In genomic region chr19:43475642-43476041, GRCm38 (mm10) we compare ENCODE assay signal across 11 mouse cellular contexts. TPM values are rescaled to one million over a fixed set of nuclear protein-coding genes. Genes with fewer than 3 reads are reported as not detected.
A peak's percentile ranks its signal among the peaks of the same experiment; 100 is the strongest.
DNase-seq lines count a peak whose midpoint lies in the region; ATAC-seq and TF ChIP-seq lines count a peak whose summit lies in the region.
"Had no signal": no experiment of that assay in that cellular context is flagged by ENCODE, and none has a peak within 500 bp of the region (broad histone marks: within the 10 kb centered on the region; RNA-seq: fewer than 3 reads in every experiment).

No protein-coding gene starts in this region.

- POLR2A ChIA-PET in Patski (lab: Charles Lee), result interaction anchor here (0.5 to 0.7 kb wide), 2 partner anchors 722 to 1173 kb away, joined by 3 to 4 read pairs; no protein-coding TSS in a partner anchor

- CTCF ChIA-PET in Patski (lab: Charles Lee), result no interaction called here

- in situ Hi-C loops in Patski (cut with MboI; ENCODE audit: low pct_unique_long_range_greater_than_20kb), result loop anchor here (5.0 kb wide), 1 partner anchor 683 kb away; no protein-coding TSS in a partner anchor

- peak; percentile 24 to 27 for DNase-seq in heart, postnatal 10 days
- DNase-seq in heart, adult 11 months, result no peak
- no peak for DNase-seq in Patski (ENCODE audit: low read depth, low spot score)
- peak; percentile 60 for DNase-seq in adrenal gland, postnatal 10 days
- DNase-seq in retina, postnatal 1 day, result no peak
- DNase-seq: liver had no signal

- TF ChIP-seq CTCF in Patski (IDR thresholded peaks at IDR 0.05), result no peak

- ATAC-seq in Patski, result peak; percentile 75
- peak; percentile 62; the same call in 1 of the 2 replicates for ATAC-seq in erythroblast, adult 5-6 weeks (replicated peaks; ENCODE audit: low FRiP score, poor library complexity, severe bottlenecking)
- no peak for ATAC-seq in activated CD4-positive, CD25-positive, alpha-beta regulatory T cell, adult 4 months
- ATAC-seq: forebrain, embryonic 14.5 days; lung, postnatal 0 days; midbrain, embryonic 13.5 days had no signal

- no peaks in the 10 kb centered on the region for H3K27me3 ChIP-seq in Patski
- H3K27me3 ChIP-seq: midbrain, embryonic 13.5 days had no signal

- intact Hi-C loops in heart, postnatal 10 days (cut with DNase I), result loop anchor here (5.0 kb wide), 2 partner anchors 448 to 678 kb away; no protein-coding TSS in a partner anchor

RNA-seq across cellular contexts. Expression of gene Cnnm1, which starts 35.4 kb away (rescaled TPM):
- under 1 TPM; 0.05 to 0.37 TPM for total RNA-seq in heart, postnatal 10 days (2021)
- polyA plus RNA-seq in Patski (2021), result not detected
- under 1 TPM; 0.21 to 0.42 TPM for total RNA-seq in adrenal gland, postnatal 10 days (2021)
- total RNA-seq in erythroblast, adult 5-6 weeks (2015; ENCODE audit: low replicate concordance), result not detected in 2 replicates
- total RNA-seq in erythroblast, adult 5-6 weeks (2017; ENCODE audit: low replicate concordance), result not detected in 2 replicates
- not detected for polyA plus RNA-seq in activated CD4-positive, CD25-positive, alpha-beta regulatory T cell, adult 4 months (2017; shearing (Covaris generic))

RNA-seq across cellular contexts. Expression of gene Got1, which starts 48.8 kb away (rescaled TPM):
- 100 to 1,000 TPM; 438 to 489 TPM for total RNA-seq in heart, postnatal 10 days (2021)
- polyA plus RNA-seq in Patski (2021), result 311 TPM
- 100 to 1,000 TPM in 1 of 2 experiments, 10 to 100 TPM in 1; 83.4 to 147 TPM for total RNA-seq in adrenal gland, postnatal 10 days (2021)
- total RNA-seq in erythroblast, adult 5-6 weeks (2015; ENCODE audit: low replicate concordance), result 4.6 and 6.5 TPM in 2 replicates
- total RNA-seq in erythroblast, adult 5-6 weeks (2017; ENCODE audit: low replicate concordance), result 7.2 and 8.2 TPM in 2 replicates
- polyA plus RNA-seq in activated CD4-positive, CD25-positive, alpha-beta regulatory T cell, adult 4 months (2017; shearing (Covaris generic)), result 10 to 100 TPM; 37.1 to 54.8 TPM

Comparison
In these comparisons a context has a peak if more than half of its experiments do, and no peak if none do; other contexts are left out.
1. DNase-seq: peak in heart, postnatal 10 days (2 of 2) and adrenal gland, postnatal 10 days (single experiment); none in heart, adult 11 months (single experiment), Patski (single experiment) and retina, postnatal 1 day (single experiment).
2. RNA of gene Got1, which starts 48.8 kb away (total RNA-seq): 438 to 489 TPM in heart, postnatal 10 days and 83.4 to 147 TPM in adrenal gland, postnatal 10 days; 4.6 to 8.2 TPM in erythroblast, adult 5-6 weeks; every median in the first group is over 4 times any median in the second.